ENCODE assay signal across 13 mouse cellular contexts in genomic region chr3:16533643-16534042, GRCm38 (mm10).
"Had no signal": no experiment of that assay in that cellular context is flagged by ENCODE, and none has a peak within 500 bp of the region (broad histone marks: within the 10 kb centered on the region; RNA-seq: fewer than 3 reads in every experiment).

No protein-coding gene starts in this region.

- DNase-seq: liver, postnatal 0 days; lung, adult 2 months; lung, postnatal 14 days; lung, postnatal 36 days; retina, postnatal 1 day; right cerebral cortex, postnatal 14 days; right cerebral cortex, postnatal 4 days; spleen, adult 18-20 months; thymus, adult 2 months; thymus, postnatal 36 days had no signal

- ATAC-seq: liver, postnatal 0 days; lung, postnatal 0 days; midbrain, embryonic 13.5 days; midbrain, embryonic 15.5 days had no signal
